Mouse (Mus musculus) heart, adult 10 weeks (tissue): ENCODE data around the gene Gnpat. TPM values are rescaled to one million over a fixed set of nuclear protein-coding genes. Genes with fewer than 3 reads are reported as not detected.

ENCODE experiments used
- polyA plus RNA-seq: library from polyadenylated mRNA; stranded (reverse); fragments of 350-450 nt; fragmentation: Illumina TruSeq; extraction: RNeasy Lipid Tissue Mini Kit (QIAGEN cat#74804); gene quantifications from one replicate; pipeline ENCODE4 v1.2.3, GENCODE M21; 2014; ENCODE audit warnings: low read depth, low replicate concordance

Gnpat gene
- polyA plus RNA-seq = 230 TPM

GRCm38 (mm10) chr8:124862321-124863162 lies at the start of gene Gnpat, which contains the start of gene 2810004N23Rik:
Gene Gnpat, plus strand, starts transcription at chr8:124863033.
Gene 2810004N23Rik, minus strand, starts transcription at chr8:124863120.

GRCm38 (mm10) chr8:124897386-124898250 lies 34.8 kb downstream of the Gnpat start, which contains the start of the genes Exoc8 and Sprtn:
Gene Exoc8, minus strand, starts transcription at chr8:124897705.
Gene Sprtn, plus strand, starts transcription at chr8:124897886.

Other genes with a start within 250 kb of the Gnpat start
- gene 2310022B05Rik, start 199.7 kb upstream of the Gnpat start, polyA plus RNA-seq = 46.7 TPM
- 16.0 TPM for gene Ttc13, start 141.1 kb upstream of the Gnpat start, polyA plus RNA-seq
- 8.5 TPM for gene Arv1, start 140.9 kb upstream of the Gnpat start, polyA plus RNA-seq
- 1.9 TPM for gene Fam89a, start 111.2 kb upstream of the Gnpat start, polyA plus RNA-seq
- 1.1 TPM for gene Trim67, start 69.9 kb upstream of the Gnpat start, polyA plus RNA-seq
- 72.8 TPM for gene 2810004N23Rik, start 87 bp downstream of the Gnpat start, polyA plus RNA-seq
- 9.3 TPM for gene Exoc8, start 34.7 kb downstream of the Gnpat start, polyA plus RNA-seq
- gene Sprtn, start 34.9 kb downstream of the Gnpat start, polyA plus RNA-seq = 13.0 TPM
- 268 TPM for gene Egln1, start 86.3 kb downstream of the Gnpat start, polyA plus RNA-seq
- gene Tsnax, start 150.0 kb downstream of the Gnpat start, polyA plus RNA-seq = 74.2 TPM
- gene Disc1, start 191.2 kb downstream of the Gnpat start, polyA plus RNA-seq = 1.4 TPM